Mouse (Mus musculus): ENCODE data around the gene Mydgf.

Gene Mydgf

GRCm38 (mm10) chr17:56183658-56184103 is at the start of gene Mydgf:
TSS of gene Mydgf (minus strand) at chr17:56183920.
- peak; percentile 96 for DNase-seq

DNA sequence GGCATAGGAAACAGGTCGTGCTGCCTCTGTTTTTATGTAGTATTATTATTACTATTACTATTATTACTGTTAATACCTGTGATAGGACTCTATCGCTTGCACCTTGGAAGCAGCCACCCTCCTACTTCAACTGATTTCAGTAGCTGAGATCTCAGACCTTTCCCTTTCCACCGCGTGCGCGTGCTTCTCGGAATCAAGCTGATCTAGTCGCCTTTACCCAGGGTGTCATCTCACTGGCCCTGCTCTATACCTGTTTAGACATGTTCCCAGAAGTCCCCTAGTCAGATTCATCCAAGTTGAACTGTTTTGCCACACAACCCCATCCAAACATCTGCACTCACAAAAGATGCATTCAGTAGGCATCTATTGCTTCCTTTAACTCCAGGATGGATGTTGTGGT is 49.7 kb upstream of the Mydgf start:
- no peak for DNase-seq

GRCm38 (mm10) chr17:56229943-56230342 is 46.2 kb upstream of the Mydgf start:
- DNase-seq: peak; percentile 50

- DNase-seq: no peak
Measured at GRCm38 (mm10) chr17:56226566-56226965, 42.8 kb upstream of the Mydgf start.

- DNase-seq: no peak
Measured at GRCm38 (mm10) chr17:56224916-56225315, 41.2 kb upstream of the Mydgf start.

GRCm38 (mm10) chr17:56219805-56220204 is 36.1 kb upstream of the Mydgf start:
- DNase-seq: no peak

- no peak for DNase-seq
Measured at GRCm38 (mm10) chr17:56219251-56219650, 35.5 kb upstream of the Mydgf start.

DNA sequence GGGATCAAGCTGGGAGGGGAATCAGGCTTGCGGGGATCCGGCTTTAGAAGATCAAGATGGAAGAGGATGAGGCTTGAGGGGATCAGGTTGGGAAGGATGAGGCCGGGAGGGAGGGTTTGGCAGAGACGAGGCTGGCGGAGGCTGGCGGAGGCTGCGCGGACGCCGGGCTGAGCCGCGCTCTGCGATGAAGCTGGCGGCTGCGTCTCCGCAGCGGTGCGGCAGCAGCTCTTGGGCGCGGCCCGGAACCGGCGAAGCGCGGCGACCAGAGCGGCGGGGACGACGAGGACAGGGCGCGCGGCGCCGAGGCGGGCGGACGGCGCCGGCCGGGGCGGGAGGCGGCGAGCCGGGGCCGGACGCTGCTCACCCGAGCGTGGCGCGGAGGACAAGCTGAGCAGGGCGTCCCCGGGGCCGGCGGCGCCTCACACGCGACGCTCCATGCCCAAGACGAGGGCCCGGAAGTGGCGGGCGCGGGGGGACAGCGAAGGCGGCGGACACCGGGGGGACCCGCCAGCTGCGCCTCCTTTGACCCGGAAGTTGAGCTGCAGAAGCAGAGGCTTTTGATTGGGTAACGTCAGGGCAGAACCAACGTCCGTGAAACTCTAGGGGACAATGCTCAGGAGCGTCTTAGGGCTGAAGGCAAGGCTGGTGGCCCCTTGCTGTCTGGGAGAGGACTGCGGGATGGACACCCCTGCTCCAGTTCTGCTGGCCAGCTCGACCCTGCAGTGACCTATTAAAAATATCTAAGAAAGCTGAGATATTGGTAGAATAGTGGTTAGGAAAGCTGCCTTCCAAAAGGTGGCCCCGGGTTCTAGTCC is 34.9 kb upstream of the Mydgf start, which contains the start of gene Dpp9:
Gene Dpp9 (minus strand): TSS at position 529 of the 815 bp plus-strand sequence.
- DNase-seq: peak; percentile 83

DNA sequence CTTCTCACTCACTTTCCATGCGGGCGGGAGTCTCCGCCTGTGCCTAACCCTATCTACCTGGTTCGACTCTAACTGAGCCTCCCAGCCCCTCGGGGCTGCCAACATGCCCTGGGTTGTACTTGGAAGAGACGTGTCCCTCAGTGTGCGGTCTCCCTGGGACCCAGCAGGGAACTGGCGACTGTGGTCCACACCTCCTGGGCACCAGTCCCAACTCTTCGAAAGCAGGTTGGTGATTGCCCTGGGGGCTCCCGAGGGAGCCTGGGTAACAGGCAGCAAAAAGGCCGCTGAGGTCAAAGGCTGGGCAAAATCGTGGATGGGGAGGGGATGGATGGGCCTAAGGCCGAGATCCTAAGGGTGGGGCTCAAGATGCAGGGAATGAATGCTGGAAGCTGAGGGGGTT is 34.0 kb upstream of the Mydgf start:
- DNase-seq: no peak

GRCm38 (mm10) chr17:56214229-56214628 is 30.5 kb upstream of the Mydgf start:
- no peak for DNase-seq

DNA sequence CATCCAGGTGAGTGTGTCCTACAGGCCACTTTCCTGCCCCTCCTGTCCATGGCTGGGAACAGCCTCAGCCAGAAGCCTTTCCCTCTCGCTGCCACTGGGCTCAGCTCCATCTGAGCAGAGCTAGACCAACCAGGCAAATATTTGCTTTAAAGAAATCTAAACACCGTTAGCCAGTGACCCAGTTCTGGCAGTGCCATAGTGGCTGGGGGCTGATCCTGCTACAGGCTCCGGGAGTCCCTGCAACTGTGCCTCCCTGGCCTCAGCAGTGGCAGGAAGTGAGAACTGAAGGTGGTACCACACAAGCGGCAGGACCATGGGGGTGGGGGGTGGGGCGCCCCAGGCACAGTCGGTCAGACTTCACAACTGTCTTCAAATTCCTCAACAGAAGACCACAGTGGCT is 29.0 kb upstream of the Mydgf start:
- no peak for DNase-seq

GRCm38 (mm10) chr17:56211090-56211489 is 27.4 kb upstream of the Mydgf start:
- DNase-seq: no peak

GRCm38 (mm10) chr17:56208821-56209220 is 25.1 kb upstream of the Mydgf start:
- no peak for DNase-seq

DNA sequence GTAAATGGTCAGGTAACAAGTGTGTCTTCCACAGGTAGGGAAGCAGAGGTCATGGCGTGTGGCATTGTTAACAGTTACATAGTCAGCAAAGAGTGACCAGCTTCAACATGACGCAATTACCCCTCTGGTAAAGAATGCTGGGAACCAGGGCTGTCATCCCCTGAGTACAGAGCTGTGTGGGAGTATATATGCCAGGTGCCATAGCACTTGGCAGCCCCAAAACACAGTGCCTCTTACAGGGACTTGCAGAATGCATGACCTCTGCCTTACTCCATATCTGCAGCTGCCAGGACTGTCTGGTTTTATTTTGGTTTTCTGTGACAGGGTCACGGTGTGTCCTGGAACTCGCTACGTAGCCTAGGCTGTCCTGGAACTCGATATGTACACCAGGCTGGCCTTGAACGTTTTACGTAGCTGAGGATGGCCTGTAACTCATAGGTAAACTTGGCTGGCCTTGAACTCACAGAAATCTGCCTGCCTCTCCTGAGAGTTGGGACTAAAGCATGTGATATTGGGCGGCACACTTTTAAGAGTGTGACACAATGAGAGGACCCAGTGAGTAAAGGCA is 24.3 kb upstream of the Mydgf start:
- DNase-seq: no peak

DNA sequence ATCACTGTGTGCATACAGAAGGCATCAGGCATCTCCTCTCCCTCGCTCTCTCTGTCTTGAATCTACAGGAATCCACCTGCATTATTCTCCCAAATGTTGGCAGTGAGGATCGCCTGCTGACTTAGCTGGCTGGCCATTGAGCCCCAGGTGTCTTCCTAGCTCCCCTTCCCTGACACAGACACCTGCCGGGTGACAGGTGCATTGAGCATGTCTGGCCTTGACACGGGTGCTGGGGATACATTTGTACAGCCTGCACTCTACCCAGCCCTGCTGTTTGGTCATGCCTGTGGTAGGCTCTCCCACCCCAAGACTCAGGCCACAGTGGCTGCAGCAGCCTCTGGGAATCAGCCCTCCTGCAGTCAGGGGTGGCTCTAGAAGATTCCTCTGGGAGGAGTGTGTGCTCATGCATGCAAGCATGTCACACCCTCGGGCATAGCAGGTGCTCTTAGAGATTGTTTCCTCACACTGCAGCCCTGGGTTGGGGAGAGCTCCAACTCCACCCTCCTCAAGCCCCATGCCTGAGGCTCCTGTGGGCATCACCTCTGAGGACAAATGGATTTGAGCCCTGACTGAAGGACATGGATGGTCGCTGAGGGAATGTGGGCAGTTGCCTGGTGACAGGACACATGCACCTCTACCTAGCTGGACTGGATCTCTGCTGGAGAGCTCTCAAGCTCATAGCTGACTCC is 23.4 kb upstream of the Mydgf start:
- no peak for DNase-seq

- DNase-seq: no peak
Measured at GRCm38 (mm10) chr17:56206276-56206884, 22.7 kb upstream of the Mydgf start.

- DNase-seq: no peak
Measured at GRCm38 (mm10) chr17:56203729-56204128, 20.0 kb upstream of the Mydgf start.

GRCm38 (mm10) chr17:56202476-56202875 is 18.8 kb upstream of the Mydgf start:
- DNase-seq: no peak

- DNase-seq: no peak
Measured at GRCm38 (mm10) chr17:56201642-56202041, 17.9 kb upstream of the Mydgf start.

GRCm38 (mm10) chr17:56200586-56200985 is 16.9 kb upstream of the Mydgf start:
- DNase-seq: no peak

DNA sequence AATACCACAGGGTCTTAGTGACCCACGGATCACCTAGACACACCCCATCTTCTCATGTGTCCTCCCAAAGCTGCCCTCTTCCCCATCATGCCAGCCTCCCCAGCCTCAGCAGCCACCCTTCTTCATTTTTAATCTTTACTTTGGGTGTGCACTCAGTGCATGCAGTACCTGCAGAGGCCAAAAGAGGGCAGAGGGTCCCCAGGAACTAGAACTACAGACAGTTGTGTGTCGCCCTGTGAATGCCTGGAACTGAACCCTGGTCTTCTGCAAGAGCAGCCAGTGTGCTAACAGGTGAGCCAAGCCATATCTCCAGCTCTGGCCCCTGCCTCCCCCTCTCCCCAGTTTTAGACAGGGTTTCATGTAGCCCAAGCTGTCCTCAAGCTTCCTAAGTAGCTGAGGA is 13.1 kb upstream of the Mydgf start:
- no peak for DNase-seq

DNA sequence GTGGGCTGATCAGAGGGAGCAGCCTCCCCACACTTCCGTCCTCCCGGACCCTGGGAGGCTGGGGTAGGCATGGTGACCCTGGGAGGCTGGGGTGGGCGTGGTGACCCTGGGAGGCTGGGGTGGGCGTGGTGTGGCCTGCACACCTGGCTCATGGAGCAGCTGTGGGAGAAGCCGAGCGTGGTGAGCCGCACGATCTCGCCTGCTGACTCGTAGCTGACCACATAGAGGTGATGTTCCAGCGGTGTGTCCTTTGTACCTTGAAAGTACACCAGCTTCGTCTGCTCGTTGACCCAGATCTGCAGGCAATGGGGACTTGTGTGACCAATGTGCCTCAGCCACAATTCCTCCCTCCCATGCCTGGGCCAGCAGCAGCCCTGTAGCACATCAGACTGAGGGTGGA is 11.0 kb upstream of the Mydgf start:
- DNase-seq: no peak

GRCm38 (mm10) chr17:56194357-56194756 is 10.6 kb upstream of the Mydgf start:
- DNase-seq: no peak

All from right cerebral cortex, postnatal 4 days (tissue).